Mouse (Mus musculus) erythroblast, adult 5-6 weeks (primary cell): ENCODE results near the gene Mrpl24. TPM values are rescaled to one million over a fixed set of nuclear protein-coding genes. Genes with fewer than 3 reads are reported as not detected.
A peak's percentile ranks its signal among the peaks of the same experiment; 100 is the strongest.

Experiments used
- ATAC-seq: replicated peaks from 2 replicates; pipeline ENCODE4 v1.8.0; 2016; ENCODE audit warnings: moderate number of reproducible peaks, mild to moderate bottlenecking, moderate TSS enrichment, inconsistent platforms; ENCODE audit not compliant: poor library complexity, low FRiP score, severe bottlenecking
- total RNA-seq, 2 experiments: library from RNA; stranded (forward) in 1 of 2; stranded (reverse) in 1 of 2; fragments of 150-400 nt in 1 of 2; fragments of 200-764, 138-1000 nt in 1 of 2; gene quantifications; 2 replicates each; pipeline versions ENCODE4 v1.2.3 to v1.2.4; 2015 to 2017; ENCODE audit warnings: low replicate concordance in 2 of 2

The Mrpl24 gene
- total RNA-seq, 2 experiments from 2014 or later: 16.0 to 24.0 TPM

DNA sequence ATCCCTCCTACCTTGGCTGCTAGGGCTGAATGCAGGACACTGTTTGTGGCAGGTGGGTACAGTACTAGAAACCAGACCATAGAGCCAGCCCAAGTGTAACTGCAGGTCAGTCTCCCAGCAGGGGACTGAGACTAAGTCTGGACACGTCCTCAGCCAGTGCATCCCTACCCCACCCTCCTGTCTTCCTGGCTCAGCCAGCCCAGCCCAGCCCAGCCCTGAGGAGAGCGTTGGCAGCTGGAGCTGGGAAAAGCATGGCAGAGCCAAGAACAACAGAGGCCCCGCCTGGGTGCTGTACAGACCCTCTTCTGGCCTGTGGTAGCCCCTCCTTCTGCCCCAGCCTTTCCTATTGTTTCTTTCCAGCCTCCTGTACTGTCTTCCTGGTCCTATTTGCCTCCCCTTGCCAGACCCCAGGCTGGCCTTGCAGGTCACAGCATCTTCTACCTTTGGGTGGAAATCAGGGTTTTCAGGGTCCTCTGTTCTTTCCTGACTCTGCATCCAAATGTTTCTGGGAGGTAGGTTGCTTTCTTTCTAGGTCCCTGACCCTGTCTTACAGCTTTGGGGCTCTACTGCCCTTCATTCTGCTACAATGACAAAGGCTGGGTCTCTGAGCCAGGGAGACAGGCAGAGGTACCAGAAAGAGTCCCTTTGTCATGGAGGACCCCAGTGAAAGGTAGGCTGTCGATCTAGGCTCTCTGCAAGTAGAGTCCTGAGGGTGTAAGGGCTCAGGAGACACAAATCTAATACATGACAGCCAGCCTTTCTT lies 25.7 kb downstream of the Mrpl24 start:
- ATAC-seq: no peak

DNA sequence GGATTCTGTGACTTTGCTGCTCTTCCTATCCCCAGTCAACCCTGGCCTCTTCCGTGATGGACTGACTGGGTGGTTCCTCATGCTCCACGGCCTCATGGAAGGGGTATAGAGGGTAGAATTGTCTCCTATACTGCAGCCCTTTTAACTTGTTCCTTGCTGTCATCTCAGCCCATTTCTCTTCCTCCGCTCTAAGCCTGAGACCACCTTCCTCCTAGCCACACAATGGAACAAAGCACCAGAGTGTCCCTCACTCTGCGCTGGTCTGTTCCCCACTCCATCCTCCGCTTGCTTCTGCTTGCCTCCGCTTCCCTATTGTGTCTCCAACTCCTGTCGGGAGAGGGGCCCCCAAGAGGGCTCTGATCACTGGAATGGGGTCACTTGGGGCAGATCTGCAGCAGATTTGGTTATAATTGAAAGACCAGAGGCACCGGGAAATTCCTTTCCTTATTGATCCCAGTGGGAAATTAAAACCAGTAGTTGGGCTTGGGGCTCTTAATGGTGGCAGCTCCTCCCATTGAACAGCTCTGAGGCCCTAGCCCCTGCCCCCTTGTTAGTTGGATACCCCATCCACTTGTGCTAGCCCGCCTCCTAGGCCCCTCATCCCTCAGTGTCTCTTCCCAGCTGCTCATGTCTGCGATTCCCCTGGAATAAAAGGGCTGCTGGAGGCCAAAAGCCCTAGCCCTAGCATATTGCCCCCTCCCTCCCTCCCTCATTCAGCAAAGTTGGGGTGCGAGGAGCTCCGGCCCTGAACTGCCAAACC lies 26.7 kb downstream of the Mrpl24 start:
- no peak for ATAC-seq

DNA sequence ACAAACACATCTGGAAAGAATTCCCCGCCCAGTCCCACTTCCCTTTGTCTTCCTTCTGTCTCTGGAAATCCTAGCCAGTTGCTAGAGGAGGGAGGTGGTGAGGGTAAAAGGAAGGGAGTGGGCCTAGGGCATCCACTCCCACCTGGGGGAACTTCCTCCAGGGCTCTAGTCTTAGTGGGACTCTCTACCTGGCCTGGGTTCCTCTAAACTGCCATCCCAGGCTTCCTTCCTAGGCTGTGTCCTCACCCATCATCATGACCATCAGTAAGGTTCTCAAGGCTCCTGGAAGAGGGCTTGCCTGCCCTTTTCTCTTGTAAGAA lies 27.2 kb downstream of the Mrpl24 start:
- no peak for ATAC-seq

DNA sequence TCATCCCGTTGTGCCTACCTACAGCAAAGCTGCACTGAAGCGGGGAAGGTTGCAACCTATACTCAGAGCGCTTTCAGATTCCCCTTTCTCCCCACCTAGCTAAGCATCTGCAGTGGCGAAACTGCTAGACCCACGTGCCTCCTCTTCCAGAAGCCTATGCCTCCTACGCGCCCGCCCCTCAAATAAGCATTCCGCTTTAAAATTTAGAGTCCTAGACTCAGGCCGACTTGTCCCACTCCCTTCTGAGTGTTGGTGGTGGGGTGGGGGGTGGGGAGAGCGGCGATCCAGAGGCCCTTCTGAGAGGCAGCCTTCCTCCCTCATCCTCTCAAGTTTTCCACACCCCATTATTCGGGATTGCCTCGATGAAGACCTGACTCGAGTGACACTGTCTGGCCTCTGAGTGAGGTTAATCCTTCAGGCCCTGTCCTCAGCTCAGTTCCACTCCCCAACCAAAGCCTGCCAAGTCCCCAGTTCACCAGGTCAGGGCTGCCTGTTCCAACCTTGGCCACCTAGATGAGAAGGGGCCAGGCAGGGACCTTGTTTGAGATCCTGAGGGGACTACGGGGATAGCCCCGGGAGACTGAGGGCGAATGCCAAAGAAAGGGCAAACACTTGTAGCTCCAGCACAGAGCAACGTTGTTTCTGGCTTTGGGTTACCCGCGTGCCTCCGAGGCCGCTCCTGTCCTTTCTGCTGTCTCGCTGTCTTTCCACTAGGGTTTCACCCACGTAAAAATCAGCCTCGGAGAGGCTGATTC lies 27.9 kb downstream of the Mrpl24 start:
- ATAC-seq: no peak

DNA sequence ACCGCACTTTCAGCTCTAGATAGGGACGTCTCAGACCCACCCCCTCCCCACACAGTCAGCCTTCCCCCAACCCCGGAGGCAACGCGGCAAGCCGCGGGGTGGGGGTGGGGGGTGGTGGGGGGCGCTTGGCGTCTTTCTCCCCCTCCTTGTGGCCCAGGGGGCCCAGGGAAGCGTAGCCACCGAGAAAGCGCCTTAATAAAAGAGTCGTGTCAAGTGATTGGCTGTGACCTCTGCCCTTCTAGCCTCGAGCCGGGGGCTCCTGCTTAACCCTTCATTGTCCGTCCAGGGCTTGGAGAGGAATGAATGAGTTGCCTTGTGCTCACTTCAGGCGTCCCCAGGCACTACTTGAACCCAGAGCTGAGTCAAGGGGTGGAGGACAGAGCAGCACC lies 28.5 kb downstream of the Mrpl24 start:
- no peak for ATAC-seq

DNA sequence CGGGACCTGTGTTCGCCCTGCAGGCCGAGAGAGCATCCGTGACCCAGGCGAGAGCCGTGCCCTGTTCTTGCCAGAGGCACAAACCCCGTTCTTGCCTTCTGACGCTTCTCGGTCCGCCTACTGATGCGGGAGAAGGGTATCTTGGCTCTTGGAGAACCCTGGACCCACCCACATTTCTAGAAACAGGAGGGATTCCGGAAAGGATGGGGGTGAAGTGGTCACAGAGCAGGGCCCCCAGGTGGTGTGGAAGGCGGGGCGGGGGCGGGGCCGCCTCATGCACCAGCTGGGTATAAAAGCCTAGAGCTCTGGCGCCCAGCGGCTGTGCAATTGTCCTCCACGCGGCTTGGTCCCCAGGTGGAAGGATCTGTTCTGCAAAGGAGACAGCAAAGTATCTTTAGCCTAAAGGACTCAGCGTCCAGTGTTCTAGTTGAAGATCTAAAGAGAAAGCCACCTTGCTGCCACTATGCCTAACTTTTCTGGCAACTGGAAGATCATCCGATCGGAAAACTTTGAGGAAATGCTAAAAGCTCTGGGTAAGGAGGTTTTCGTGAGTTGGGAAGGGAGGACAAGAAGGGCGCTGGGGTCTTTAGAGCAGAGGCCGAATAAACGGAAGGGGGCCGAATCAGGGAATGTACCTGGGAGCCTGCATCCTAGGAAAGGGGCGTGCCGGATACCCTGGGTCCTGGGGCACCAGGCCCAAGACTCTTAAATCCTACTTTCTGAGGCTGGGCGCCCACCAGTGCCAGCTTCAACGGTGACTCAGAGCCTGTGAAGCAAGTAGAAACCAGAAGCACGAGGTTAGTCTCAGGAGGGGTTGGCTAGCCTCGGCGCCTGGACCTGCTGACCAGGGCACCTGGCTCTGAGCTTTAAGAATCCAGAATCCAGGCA lies 29.3 kb downstream of the Mrpl24 start, which contains the start of gene Crabp2:
Gene Crabp2 (plus strand): TSS at position 289 of the 888 bp plus-strand sequence.
- ATAC-seq: no peak

DNA sequence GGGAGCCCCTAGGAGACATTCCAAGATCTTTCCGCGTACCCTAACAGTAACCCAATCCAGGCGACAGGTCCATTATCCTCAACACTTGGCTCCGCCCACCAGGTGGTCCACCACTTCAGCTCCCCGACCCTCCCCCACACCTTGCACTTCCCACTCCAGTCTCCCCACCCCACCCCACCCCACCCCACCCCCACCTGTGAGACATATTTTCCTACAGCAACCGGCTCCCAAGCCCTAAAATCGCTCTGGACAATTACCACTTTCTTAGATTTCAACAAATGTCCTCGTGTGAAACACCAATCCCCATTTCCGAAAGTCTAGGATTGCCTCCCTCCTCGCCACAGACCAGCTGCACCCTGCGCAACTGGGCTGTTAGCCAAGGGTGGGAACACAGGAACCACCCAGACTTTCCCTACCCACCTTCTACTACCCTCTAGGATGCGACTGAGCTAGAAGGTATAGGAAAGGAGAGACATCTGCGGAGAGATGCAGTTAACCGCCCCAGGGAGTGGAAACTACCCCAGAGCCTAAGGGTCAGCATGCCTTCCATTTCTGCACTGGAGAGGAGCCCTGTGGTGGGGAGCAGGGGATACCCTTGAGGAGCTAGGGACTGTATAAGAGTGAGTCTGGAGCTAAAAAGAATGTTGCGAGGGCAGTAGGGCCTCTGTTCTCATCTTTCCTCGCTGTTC lies 30.1 kb downstream of the Mrpl24 start:
- ATAC-seq: no peak

DNA sequence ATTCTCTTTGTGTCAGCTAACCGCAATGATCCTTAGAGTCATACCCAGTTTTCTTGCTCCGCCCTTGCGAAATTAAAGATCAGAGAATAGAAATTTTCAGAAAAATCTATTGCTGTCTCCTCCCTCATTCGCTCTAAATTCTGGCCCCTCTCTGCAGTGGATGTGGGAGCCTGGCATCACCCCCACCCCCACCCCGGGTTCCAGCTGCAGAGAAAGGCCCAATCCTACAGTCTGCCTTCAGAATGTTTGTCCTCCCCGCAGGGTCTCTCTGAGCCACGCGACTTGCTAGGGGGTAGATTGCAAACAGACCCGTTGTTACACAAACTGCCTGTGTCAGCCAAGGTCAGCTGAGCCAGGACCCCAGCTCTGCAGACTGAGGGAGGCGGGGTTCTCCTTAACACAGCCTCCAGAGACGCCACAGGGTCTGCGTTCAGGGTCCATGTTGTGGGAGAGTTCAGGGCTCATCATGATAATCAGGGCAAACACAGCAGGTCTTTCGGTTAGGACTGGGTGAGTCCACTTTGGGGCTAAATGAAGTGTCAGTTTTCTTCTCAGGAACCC lies 30.7 kb downstream of the Mrpl24 start:
- no peak for ATAC-seq

DNA sequence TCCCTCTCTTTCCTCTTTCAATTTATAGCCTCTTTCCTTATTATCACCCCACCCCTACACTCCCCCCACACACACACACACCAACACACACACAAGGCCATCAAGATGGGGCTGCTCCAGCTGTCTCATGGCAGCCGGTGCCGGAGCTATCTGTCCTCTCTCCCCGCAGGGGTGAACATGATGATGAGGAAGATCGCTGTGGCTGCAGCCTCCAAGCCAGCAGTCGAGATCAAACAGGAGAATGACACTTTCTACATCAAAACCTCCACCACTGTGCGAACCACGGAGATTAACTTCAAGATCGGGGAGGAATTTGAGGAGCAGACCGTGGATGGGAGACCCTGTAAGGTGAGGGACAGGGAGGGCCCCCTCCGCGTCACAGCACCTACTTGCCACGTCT lies 32.6 kb downstream of the Mrpl24 start:
- ATAC-seq: no peak

DNA sequence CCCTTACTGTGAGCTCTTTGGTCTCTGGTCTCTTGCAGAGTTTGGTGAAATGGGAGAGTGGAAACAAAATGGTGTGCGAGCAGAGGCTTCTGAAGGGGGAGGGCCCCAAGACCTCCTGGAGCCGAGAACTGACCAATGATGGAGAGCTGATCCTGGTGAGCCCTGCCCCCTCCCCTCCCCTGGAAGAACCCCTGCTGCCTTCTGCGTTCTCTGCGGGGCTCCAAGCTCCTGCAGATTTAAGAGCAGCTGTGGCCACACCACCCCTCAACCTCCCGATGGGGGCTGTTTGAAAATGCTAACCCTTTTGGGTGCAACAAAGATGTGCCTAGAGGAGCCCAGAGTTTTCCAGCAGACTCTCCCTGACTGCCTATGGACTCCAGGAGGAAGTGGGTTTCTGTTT lies 33.1 kb downstream of the Mrpl24 start:
- no peak for ATAC-seq

DNA sequence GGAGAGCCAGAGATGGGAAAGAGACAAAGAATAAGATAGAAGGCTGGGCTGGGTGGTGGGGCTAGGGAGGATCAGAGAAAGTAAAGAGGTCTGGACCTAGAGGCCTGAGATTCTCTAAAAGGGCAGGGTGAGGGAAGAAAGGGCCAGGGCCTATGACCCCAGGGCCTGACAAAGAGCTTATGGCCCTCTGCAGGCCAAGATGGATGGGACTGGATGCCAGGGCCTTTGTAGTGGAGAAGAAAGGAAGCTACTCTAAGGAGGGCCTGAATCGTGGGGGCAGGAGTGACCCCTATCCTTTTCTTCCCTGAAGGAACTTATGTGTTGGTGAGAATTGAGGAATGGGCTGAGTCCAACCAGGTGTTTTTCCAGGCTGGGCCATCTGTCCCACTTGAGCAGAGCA lies 38.8 kb downstream of the Mrpl24 start:
- ATAC-seq: no peak

DNA sequence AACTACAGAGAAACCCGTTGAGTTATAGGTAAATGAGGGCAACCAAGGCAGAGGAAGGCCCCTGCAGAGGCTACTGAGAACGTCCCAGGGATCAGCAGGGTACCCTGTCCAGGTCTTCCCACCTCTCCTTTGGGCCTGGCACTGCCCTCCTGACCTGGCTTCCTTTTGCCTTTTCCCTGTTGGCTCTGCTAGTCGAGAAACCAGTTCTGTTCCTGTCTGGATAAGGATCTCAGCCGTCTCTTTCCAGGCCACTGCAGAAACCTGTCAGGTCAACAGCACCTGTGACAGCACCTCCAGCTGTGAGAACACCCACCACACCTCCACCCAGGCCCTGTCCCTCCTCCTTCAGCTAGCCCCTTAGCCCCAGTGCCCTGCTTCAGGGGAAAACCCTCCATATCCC lies 39.2 kb downstream of the Mrpl24 start:
- no peak for ATAC-seq

DNA sequence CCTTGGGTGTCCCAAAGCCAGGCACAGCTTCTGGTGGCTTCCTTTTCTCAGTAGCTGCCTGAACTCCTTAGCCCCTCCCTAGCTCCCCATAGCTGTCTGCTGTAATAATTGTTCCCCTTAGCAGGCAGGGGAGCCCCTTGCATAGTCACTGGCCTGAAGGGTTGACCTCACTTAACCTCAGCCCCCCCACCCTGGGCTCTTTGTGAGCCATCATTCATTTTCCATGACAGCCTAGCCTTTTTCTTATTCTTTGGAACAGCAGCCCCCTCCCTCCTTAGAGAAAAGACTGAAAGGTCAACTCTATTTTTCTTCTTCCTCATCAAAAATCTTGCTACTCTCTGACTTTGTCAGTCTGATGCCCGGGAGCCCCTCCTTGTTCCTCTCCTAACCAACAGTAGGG lies 39.7 kb downstream of the Mrpl24 start:
- ATAC-seq: no peak

DNA sequence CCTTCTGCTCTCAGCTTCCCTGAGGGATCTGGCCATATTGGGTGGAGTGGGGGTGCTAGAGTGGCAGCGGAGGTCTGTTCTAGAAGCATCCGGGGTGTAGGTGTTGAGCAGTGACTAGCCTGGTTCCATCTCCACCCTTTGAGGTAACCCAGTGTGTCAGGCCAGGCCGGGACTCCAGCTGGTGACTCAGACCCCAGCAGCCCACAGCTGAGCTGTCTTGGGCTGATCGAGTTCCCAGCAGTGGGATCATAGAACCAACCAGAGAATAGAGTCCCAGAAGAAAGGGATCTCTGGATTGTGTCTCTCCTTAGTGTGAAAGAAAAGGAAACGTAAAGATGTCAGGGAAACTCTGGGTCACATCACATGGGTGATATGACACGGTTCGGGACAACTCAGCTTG lies 40.1 kb downstream of the Mrpl24 start:
- no peak for ATAC-seq

DNA sequence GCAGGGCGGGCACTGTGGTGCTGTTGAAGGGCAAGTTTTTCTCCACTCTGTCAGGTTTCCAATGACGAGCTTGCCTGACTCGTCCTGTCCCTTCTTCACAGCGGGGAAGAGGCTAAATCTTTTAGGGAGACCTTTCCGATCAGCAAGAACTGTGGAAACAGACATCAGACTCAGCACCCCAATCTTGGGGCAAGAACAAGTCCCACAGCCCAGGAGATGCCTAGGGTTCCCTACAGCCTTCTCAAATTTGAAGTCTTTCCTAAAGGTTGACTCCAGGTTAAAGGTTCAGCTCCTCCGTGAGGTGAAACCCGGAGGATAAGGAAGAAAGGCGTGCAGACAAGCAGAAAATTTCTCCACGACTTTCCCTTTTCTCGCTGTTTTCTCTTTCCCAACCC lies 40.9 kb downstream of the Mrpl24 start:
- ATAC-seq: no peak

DNA sequence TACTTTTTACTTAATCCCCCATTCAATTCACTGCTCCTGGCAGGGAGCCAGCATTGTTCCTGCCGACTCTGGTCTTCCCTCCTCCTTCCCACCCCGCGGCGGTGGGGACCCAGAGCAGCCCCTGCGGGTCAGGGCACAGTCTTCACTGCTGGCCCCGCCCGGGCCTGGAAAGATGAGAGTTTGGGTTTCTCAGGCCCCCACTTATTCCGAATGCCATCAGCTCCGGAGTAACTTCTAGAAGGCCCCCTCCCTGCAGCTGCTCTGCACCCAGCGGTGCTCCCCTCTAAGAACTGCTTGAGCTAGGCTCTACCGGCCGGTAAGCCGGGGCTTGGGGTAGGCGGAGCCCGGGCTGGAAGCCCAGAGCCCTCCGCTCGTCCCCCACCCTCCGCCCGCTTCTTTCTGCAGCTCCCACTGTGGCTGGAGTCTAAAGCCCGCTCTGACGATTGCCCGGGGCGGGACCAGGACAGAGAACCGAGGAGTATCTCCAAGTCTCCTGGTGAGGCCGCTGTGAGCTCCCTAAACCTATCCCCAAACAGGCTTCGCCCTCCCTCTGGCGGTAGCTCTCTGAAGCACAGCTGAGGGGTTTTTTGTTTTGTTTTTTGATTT lies 41.4 kb downstream of the Mrpl24 start:
- ATAC-seq: 0 out of 2 replicates have a peak, but pooled peaks have one; percentile 60

DNA sequence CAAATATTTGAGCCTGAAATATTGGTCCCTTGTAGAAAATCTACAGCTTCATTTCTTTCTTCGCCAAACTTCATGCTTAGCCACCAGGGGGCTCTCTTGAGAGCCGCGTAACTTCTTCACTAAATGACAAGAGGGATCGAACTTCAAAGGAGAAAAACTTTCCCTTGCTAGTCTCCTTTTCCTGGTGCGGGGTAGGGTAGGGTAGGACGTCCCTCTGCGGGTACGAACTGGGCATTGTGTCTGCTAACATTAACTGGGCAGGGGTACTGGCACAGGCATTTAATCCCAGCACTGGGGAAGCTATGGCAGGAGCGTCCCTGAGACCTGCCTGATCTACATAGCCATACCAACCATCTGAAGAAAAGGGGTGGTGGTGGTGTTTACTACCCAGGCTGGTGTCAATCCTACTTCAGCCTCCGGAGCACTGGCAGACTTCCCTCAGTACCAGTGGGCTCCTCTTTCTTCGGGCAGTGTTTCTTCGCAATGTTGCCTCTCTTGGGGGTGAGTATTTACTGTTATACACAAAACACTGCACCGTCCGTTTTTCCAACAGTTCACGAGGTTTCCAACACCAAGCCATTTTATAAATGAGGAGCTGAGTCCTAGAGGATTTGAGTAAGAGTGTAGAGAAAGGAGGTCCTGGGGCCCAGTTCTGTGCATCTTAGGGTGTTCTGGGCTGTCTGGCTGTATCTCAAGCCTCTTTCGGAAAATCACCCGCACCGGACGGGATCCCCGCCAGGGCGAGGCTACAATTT lies 51.1 kb downstream of the Mrpl24 start:
- no peak for ATAC-seq

DNA sequence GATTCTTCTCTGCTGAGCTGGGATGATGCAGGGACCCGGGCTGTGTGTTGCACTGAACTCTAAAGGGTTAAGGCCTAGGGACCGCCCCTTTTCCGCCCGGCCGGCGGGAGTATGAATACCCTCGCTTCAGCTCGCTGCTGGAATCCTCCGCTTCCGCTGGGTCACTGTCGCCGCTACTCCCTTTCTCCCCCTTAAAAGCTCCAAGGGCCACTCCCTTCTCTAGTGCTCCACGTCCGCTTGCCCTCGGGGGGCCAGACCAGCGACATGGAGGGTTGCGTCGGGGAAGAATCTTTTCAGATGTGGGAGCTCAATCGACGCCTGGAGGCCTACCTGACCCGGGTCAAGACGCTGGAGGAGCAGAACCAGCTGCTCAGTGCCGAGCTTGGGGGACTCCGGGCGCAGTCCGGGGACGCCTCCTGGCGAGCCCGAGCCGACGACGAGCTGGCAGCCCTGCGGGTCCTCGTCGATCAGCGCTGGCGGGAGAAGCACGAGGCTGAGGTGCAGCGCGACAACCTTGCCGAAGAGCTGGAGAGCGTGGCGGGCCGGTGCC lies 51.7 kb downstream of the Mrpl24 start, which contains the start of gene Nes:
Gene Nes (plus strand): TSS at position 140 of the 550 bp plus-strand sequence.
- ATAC-seq: no peak
